ENCODE assay signal across 8 mouse cellular contexts in genomic region chr3:9629951-9630350, GRCm38 (mm10). TPM values are rescaled to one million over a fixed set of nuclear protein-coding genes. Genes with fewer than 3 reads are reported as not detected.
DNase-seq lines count a peak whose midpoint lies in the region; ATAC-seq and TF ChIP-seq lines count a peak whose summit lies in the region.

No protein-coding gene starts in this region.

- H3K9ac ChIP-seq in heart, adult 2 months (ENCODE audit: low read depth, low read length) = no peak overlapping the region
- no peak overlapping the region for H3K9ac ChIP-seq in midbrain, embryonic 13.5 days (replicated peaks)
- peak overlapping the region; percentile 18; the same call in 1 of the 2 replicates for H3K9ac ChIP-seq in stomach, postnatal 0 days (ENCODE audit: low read length)

- peak; percentile 62 for ATAC-seq in midbrain, embryonic 13.5 days
- peak; percentile 54 for ATAC-seq in stomach, postnatal 0 days (ENCODE audit: low FRiP score, low TSS enrichment)

- peak; percentile 27 for DNase-seq in adrenal gland, postnatal 10 days
- no peak for DNase-seq in adrenal gland, postnatal 4 days (ENCODE audit: low spot score in 2 of 2)
- DNase-seq in embryo, embryonic 10.5 days (ENCODE audit: low spot score) = peak; percentile 55
- DNase-seq in heart, adult 2 months = peak; percentile 39 to 50
- peak; percentile 47 for DNase-seq in kidney, adult 18-20 months
- peak; percentile 51 for DNase-seq in limb, embryonic 10.5 days (ENCODE audit: low spot score)
- peak; percentile 48 for DNase-seq in stomach, postnatal 0 days (ENCODE audit: low spot score)

- H3K79me2 ChIP-seq in heart, adult 2 months (replicated peaks; ENCODE audit: control insufficient read depth, insufficient read depth, low read length) = no peaks in the 10 kb centered on the region

- no peaks in the 10 kb centered on the region for H3K9me3 ChIP-seq in limb, embryonic 10.5 days (replicated peaks)
- no peaks in the 10 kb centered on the region for H3K9me3 ChIP-seq in midbrain, embryonic 13.5 days
- no peaks in the 10 kb centered on the region for H3K9me3 ChIP-seq in stomach, postnatal 0 days (ENCODE audit: control insufficient read depth, low read length)

- no peak for TF ChIP-seq EP300 in heart, adult 2 months (IDR thresholded peaks at IDR 0.05; ENCODE audit: insufficient read depth, low read depth, low read length)
- no peak for TF ChIP-seq EP300 in stomach, postnatal 0 days (optimal IDR thresholded peaks at IDR 0.05)

- intact Hi-C loops in heart, adult 2 months (cut with DNase I) = no loop called here

- no peak overlapping the region for H3K27ac ChIP-seq in heart, adult 2 months
- H3K27ac ChIP-seq in limb, embryonic 10.5 days = peak overlapping the region; percentile 71
- H3K27ac ChIP-seq in midbrain, embryonic 13.5 days = no peak overlapping the region
- no peak overlapping the region for H3K27ac ChIP-seq in stomach, postnatal 0 days (replicated peaks)

- peak overlapping the region; percentile 41 for H3K4me2 ChIP-seq in midbrain, embryonic 13.5 days (replicated peaks)
- peak overlapping the region; percentile 48 for H3K4me2 ChIP-seq in stomach, postnatal 0 days (replicated peaks; ENCODE audit: low read depth)

- TF ChIP-seq CTCF in heart, adult 2 months (IDR thresholded peaks at IDR 0.05) = no peak
- TF ChIP-seq CTCF in stomach, postnatal 0 days (IDR thresholded peaks at IDR 0.05; ENCODE audit: low read depth) = no peak

- no peaks in the 10 kb centered on the region for H3K36me3 ChIP-seq in heart, adult 2 months (ENCODE audit: control insufficient read depth, insufficient read depth, low read length)
- no peaks in the 10 kb centered on the region for H3K36me3 ChIP-seq in limb, embryonic 10.5 days
- H3K36me3 ChIP-seq in midbrain, embryonic 13.5 days = no peaks in the 10 kb centered on the region
- H3K36me3 ChIP-seq in stomach, postnatal 0 days (ENCODE audit: control insufficient read depth, insufficient read depth, low read length) = no peaks in the 10 kb centered on the region

- H3K4me1 ChIP-seq in heart, adult 2 months (ENCODE audit: control insufficient read depth, insufficient read depth, low read length) = peaks cover 2% of the 10 kb centered on the region
- H3K4me1 ChIP-seq in limb, embryonic 10.5 days = peaks cover 18% of the 10 kb centered on the region
- H3K4me1 ChIP-seq in midbrain, embryonic 13.5 days (replicated peaks) = peaks cover 10% of the 10 kb centered on the region
- no peaks in the 10 kb centered on the region for H3K4me1 ChIP-seq in stomach, postnatal 0 days (replicated peaks; ENCODE audit: control insufficient read depth, insufficient read depth)

- H3K27me3 ChIP-seq in heart, adult 2 months (ENCODE audit: control insufficient read depth, insufficient read depth, low read length) = no peaks in the 10 kb centered on the region
- peaks cover 26% of the 10 kb centered on the region for H3K27me3 ChIP-seq in limb, embryonic 10.5 days (ENCODE audit: low read depth, poor library complexity, severe bottlenecking)
- peaks cover 9% of the 10 kb centered on the region; the same call in 1 of the 2 replicates for H3K27me3 ChIP-seq in midbrain, embryonic 13.5 days
- no peaks in the 10 kb centered on the region for H3K27me3 ChIP-seq in stomach, postnatal 0 days (ENCODE audit: control insufficient read depth, insufficient read depth, low read length)

- 6% methylated on average over 17 of the region's 17 CpGs for WGBS in heart, adult 2 months
- 30% methylated on average over 17 of the region's 17 CpGs for WGBS in limb, embryonic 10.5 days
- WGBS in midbrain, embryonic 13.5 days = 14% methylated on average over 17 of the region's 17 CpGs
- 9% methylated on average over 17 of the region's 17 CpGs for WGBS in stomach, postnatal 0 days

- peak overlapping the region; percentile 28; the same call in 1 of the 2 replicates for H3K4me3 ChIP-seq in heart, adult 2 months
- H3K4me3 ChIP-seq in limb, embryonic 10.5 days = peak overlapping the region; percentile 34
- peak overlapping the region; percentile 13 for H3K4me3 ChIP-seq in midbrain, embryonic 13.5 days (replicated peaks)
- peak overlapping the region; percentile 20 for H3K4me3 ChIP-seq in stomach, postnatal 0 days (ENCODE audit: low read depth, low read length)

- no peak for TF ChIP-seq POLR2A in heart, adult 2 months (IDR thresholded peaks at IDR 0.05; ENCODE audit: insufficient read depth, low read depth, low read length)

RNA-seq across cellular contexts. Expression of gene Zfp704, which starts 20.1 kb away (rescaled TPM):
- total RNA-seq in adrenal gland, postnatal 10 days (2021) = 10 to 100 TPM; 17.8 to 20.3 TPM
- total RNA-seq in adrenal gland, postnatal 4 days (2021) = 10 to 100 TPM; 29.1 to 34.6 TPM
- 10 to 100 TPM; 13.4 to 14.2 TPM for total RNA-seq in heart, adult 2 months (2021)
- 3.3 and 6.2 TPM in 2 replicates for polyA plus RNA-seq in heart, adult 2 months (2012; rRNA removed)
- polyA plus RNA-seq in limb, embryonic 10.5 days (2016; fragmentation: Nextera tagmentation; extraction: Ambion mirVana) = 8.8 and 10.1 TPM in 2 replicates
- polyA plus RNA-seq in midbrain, embryonic 13.5 days (2015; fragmentation: Nextera tagmentation; extraction: Ambion mirVana) = 7.8 and 8.3 TPM in 2 replicates
- 3.4 and 3.9 TPM in 2 replicates for polyA plus RNA-seq in stomach, postnatal 0 days (2015; fragmentation: Nextera tagmentation; extraction: Ambion mirVana)

Comparison
In these comparisons a context has a peak if more than half of its experiments do, and no peak if none do; other contexts are left out.
1. DNase-seq: peak in adrenal gland, postnatal 10 days (single experiment), embryo, embryonic 10.5 days (single experiment), heart, adult 2 months (2 of 2), kidney, adult 18-20 months (single experiment), limb, embryonic 10.5 days (single experiment) and stomach, postnatal 0 days (single experiment); none in adrenal gland, postnatal 4 days (0 of 2).
2. Peak in every context shown above with its lines, with median percentiles within 50 percentile points of each other: H3K4me3 ChIP-seq.